Mouse (Mus musculus) frontal cortex, postnatal 36 days (tissue): Measurements from ENCODE around the gene Adamts3.

Experiments
- DNase-seq, 2 experiments: peaks; one replicate each; pipeline ENCODE4 v3.0.0; 2022; ENCODE audit warnings: low spot score in 2 of 2

The Adamts3 gene

GRCm38 (mm10) chr5:89711116-89711859 lies 171.8 kb downstream of the Adamts3 start:
- DNase-seq, result peak in 1 of 2 experiments; percentile 19

GRCm38 (mm10) chr5:89709459-89709858 lies 173.7 kb downstream of the Adamts3 start:
- DNase-seq, result no peak

- DNase-seq, result peak in 1 of 2 experiments; percentile 54
These were observed 178.9 kb downstream of the Adamts3 start for GRCm38 (mm10) chr5:89704264-89704663.

GRCm38 (mm10) chr5:89701241-89702007 lies 181.7 kb downstream of the Adamts3 start:
- peak; percentile 54 to 74 for DNase-seq

- DNase-seq, result no peak
These were observed 195.3 kb downstream of the Adamts3 start for GRCm38 (mm10) chr5:89687826-89688225.

GRCm38 (mm10) chr5:89679871-89680536 lies 203.1 kb downstream of the Adamts3 start:
- peak; percentile 31 to 67 for DNase-seq

- no peak for DNase-seq
These were observed 205.0 kb downstream of the Adamts3 start for GRCm38 (mm10) chr5:89678148-89678547.

GRCm38 (mm10) chr5:89674066-89674848 lies 208.9 kb downstream of the Adamts3 start:
- no peak for DNase-seq

- DNase-seq, result no peak
These were observed 210.2 kb downstream of the Adamts3 start for GRCm38 (mm10) chr5:89672950-89673349.

GRCm38 (mm10) chr5:89654327-89654726 lies 228.8 kb downstream of the Adamts3 start:
- no peak for DNase-seq

- no peak for DNase-seq
These were observed 229.3 kb downstream of the Adamts3 start for GRCm38 (mm10) chr5:89653862-89654261.

- no peak for DNase-seq
These were observed 236.2 kb downstream of the Adamts3 start for GRCm38 (mm10) chr5:89646940-89647339.

- DNase-seq, result no peak
These were observed 247.7 kb downstream of the Adamts3 start for GRCm38 (mm10) chr5:89635434-89635833.

GRCm38 (mm10) chr5:89631599-89631998 lies 251.5 kb downstream of the Adamts3 start:
- peak in 1 of 2 experiments; percentile 69 for DNase-seq
